Mouse (Mus musculus): ENCODE measurements around the gene Cdhr2. TPM values are rescaled to one million over a fixed set of nuclear protein-coding genes. Genes with fewer than 3 reads are reported as not detected.

The Cdhr2 gene
- total and polyA plus RNA-seq, 3 experiments = not detected

- H3K9ac ChIP-seq (ENCODE audit: control insufficient read depth, low read depth, low read length, poor library complexity, severe bottlenecking) = no peak overlapping the region
- H3K4me1 ChIP-seq (ENCODE audit: control insufficient read depth in 1 of 2, insufficient read depth in 2 of 2, low read length in 2 of 2) = peaks cover 0 to 8% of the 10 kb centered on the region in 2 experiments; a peak in 3 of 4 replicates
- no peak for DNase-seq (ENCODE audit: low read depth, low spot score)
- H3K79me2 ChIP-seq (ENCODE audit: control insufficient read depth, insufficient read depth, low read length, poor library complexity) = no peaks in the 10 kb centered on the region
- peaks cover 3 to 4% of the 10 kb centered on the region in 2 experiments for H3K36me3 ChIP-seq (ENCODE audit: control insufficient read depth in 1 of 2, insufficient read depth in 2 of 2, low read length in 2 of 2)
- H3K9me3 ChIP-seq (replicated peaks; ENCODE audit: insufficient read depth, low read length) = no peaks in the 10 kb centered on the region
- no peaks in the 10 kb centered on the region for H3K27me3 ChIP-seq (ENCODE audit: control insufficient read depth in 1 of 2, insufficient read depth in 2 of 2, low read length in 2 of 2)
- TF ChIP-seq GABPA (IDR thresholded peaks at IDR 0.05; ENCODE audit: low read depth, low read length) (no peak), EP300 (IDR thresholded peaks at IDR 0.05; ENCODE audit: low read depth in 1 of 2, low read length in 2 of 2) (no peak), TBP (IDR thresholded peaks at IDR 0.05; ENCODE audit: low read depth, low read length) (no peak), RCOR1 (IDR thresholded peaks at IDR 0.05; ENCODE audit: low read depth, low read length) (no peak), ZNF384 (IDR thresholded peaks at IDR 0.05; ENCODE audit: low read depth, low read length) (no peak), BHLHE40 (IDR thresholded peaks at IDR 0.05; ENCODE audit: borderline replicate concordance, low read depth, low read length) (no peak), USF2 (IDR thresholded peaks at IDR 0.05; ENCODE audit: borderline replicate concordance in 1 of 2, insufficient read depth in 1 of 2, low read depth in 1 of 2, low read length in 2 of 2) (no peak), MYC (IDR thresholded peaks at IDR 0.05; ENCODE audit: low read depth, low read length) (no peak), NRF1 (IDR thresholded peaks at IDR 0.05; ENCODE audit: insufficient read depth, low read depth, low read length, poor library complexity, severe bottlenecking) (no peak), MYB (IDR thresholded peaks at IDR 0.05; ENCODE audit: low read depth, low read length) (no peak), CHD2 (IDR thresholded peaks at IDR 0.05; ENCODE audit: low read length) (no peak), MAFK (IDR thresholded peaks at IDR 0.05; ENCODE audit: borderline replicate concordance, low read depth, low read length) (no peak), CHD1 (IDR thresholded peaks at IDR 0.05; ENCODE audit: low read depth, low read length) (no peak)
- H3K27ac ChIP-seq (ENCODE audit: control insufficient read depth, low read depth, low read length) = no peak overlapping the region
- no peak overlapping the region for H3K4me3 ChIP-seq (ENCODE audit: control insufficient read depth in 1 of 2, insufficient read depth in 1 of 2, low read depth in 2 of 2, low read length in 2 of 2)
These were observed 25.2 kb upstream of the Cdhr2 start for GRCm38 (mm10) chr13:54675895-54676590.

GRCm38 (mm10) chr13:54678263-54678662, 23.0 kb upstream of the Cdhr2 start:
- no peak overlapping the region for H3K4me3 ChIP-seq (ENCODE audit: control insufficient read depth in 1 of 2, insufficient read depth in 1 of 2, low read depth in 2 of 2, low read length in 2 of 2)
- no peak overlapping the region for H3K27ac ChIP-seq (ENCODE audit: control insufficient read depth, low read depth, low read length)
- no peak for DNase-seq (ENCODE audit: low read depth, low spot score)
- H3K36me3 ChIP-seq (ENCODE audit: control insufficient read depth in 1 of 2, insufficient read depth in 2 of 2, low read length in 2 of 2) = peaks cover 3 to 10% of the 10 kb centered on the region in 2 experiments
- H3K27me3 ChIP-seq (ENCODE audit: control insufficient read depth in 1 of 2, insufficient read depth in 2 of 2, low read length in 2 of 2) = no peaks in the 10 kb centered on the region
- peaks cover 0 to 8% of the 10 kb centered on the region in 2 experiments; a peak in 3 of 4 replicates for H3K4me1 ChIP-seq (ENCODE audit: control insufficient read depth in 1 of 2, insufficient read depth in 2 of 2, low read length in 2 of 2)
- no peak overlapping the region for H3K9ac ChIP-seq (ENCODE audit: control insufficient read depth, low read depth, low read length, poor library complexity, severe bottlenecking)
- TF ChIP-seq MYC (IDR thresholded peaks at IDR 0.05; ENCODE audit: low read depth, low read length) (no peak), TBP (IDR thresholded peaks at IDR 0.05; ENCODE audit: low read depth, low read length) (no peak), MAFK (IDR thresholded peaks at IDR 0.05; ENCODE audit: borderline replicate concordance, low read depth, low read length) (no peak), POLR2AphosphoS5 (IDR thresholded peaks at IDR 0.05; ENCODE audit: borderline replicate concordance, low read depth, low read length) (no peak), HCFC1 (IDR thresholded peaks at IDR 0.05; ENCODE audit: low read depth, low read length) (no peak), ZMIZ1 (IDR thresholded peaks at IDR 0.05; ENCODE audit: low read depth, low read length) (no peak), USF1 (IDR thresholded peaks at IDR 0.05; ENCODE audit: low read depth, low read length) (no peak), GATA1 (IDR thresholded peaks at IDR 0.05; ENCODE audit: low read depth, low read length) (no peak), ZKSCAN1 (IDR thresholded peaks at IDR 0.05; ENCODE audit: low read depth, low read length) (no peak)
- H3K9me3 ChIP-seq (replicated peaks; ENCODE audit: insufficient read depth, low read length) = no peaks in the 10 kb centered on the region
- no peaks in the 10 kb centered on the region; the same call in 1 of the 2 replicates for H3K79me2 ChIP-seq (ENCODE audit: control insufficient read depth, insufficient read depth, low read length, poor library complexity)

All from MEL (cell line).